Comparison of ENCODE assay signal across 24 mouse cellular contexts in the genomic region with DNA sequence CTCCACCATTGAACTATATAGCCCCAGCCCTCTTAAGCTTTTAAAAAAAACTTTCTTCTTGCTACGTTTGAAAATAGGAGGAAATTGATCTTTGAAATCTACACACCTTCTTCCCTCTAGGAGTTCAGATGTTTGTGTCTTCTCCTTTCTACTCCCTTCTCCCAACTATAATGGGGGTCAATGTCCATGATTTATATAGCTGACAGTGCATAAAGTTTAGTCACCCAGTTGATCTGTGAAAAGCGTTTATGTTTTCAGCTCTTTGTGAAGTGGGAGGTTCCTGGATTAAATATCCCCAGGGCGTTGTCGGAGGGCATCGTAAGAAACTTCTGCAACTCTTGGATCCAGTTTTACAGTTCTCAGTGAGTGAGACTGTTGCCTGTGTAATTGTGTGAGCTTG. TPM values are rescaled to one million over a fixed set of nuclear protein-coding genes. Genes with fewer than 3 reads are reported as not detected.
DNase-seq lines count a peak whose midpoint lies in the region; ATAC-seq lines count a peak whose summit lies in the region.
"Had no signal": no experiment of that assay in that cellular context is flagged by ENCODE, and none has a peak within 500 bp of the region (broad histone marks: within the 10 kb centered on the region; RNA-seq: fewer than 3 reads in every experiment).

No protein-coding gene starts in this region.

- no peak overlapping the region for H3K4me2 ChIP-seq in kidney, embryonic 14.5 days (replicated peaks; ENCODE audit: low read depth, low read length)
- H3K4me2 ChIP-seq in kidney, embryonic 16.5 days (replicated peaks; ENCODE audit: low read depth, low read length): no peak overlapping the region
- H3K4me2 ChIP-seq: embryonic facial prominence, embryonic 12.5 days; forebrain, embryonic 12.5 days had no signal

- no peak overlapping the region for H3K9ac ChIP-seq in kidney, embryonic 14.5 days (ENCODE audit: low read depth, low read length)
- no peak overlapping the region for H3K9ac ChIP-seq in kidney, embryonic 16.5 days (replicated peaks; ENCODE audit: low read length)
- H3K9ac ChIP-seq: embryonic facial prominence, embryonic 12.5 days; forebrain, embryonic 12.5 days; forebrain, postnatal 0 days had no signal

- no peak for DNase-seq in kidney, postnatal 25 days
- no peak for DNase-seq in kidney, adult 9 months
- peak; percentile 54 for DNase-seq in large intestine, adult 2 months (ENCODE audit: low read depth, low spot score)
- DNase-seq in adrenal gland, postnatal 14 days: no peak
- DNase-seq: adrenal gland, adult 2 months; adrenal gland, postnatal 10 days; adrenal gland, postnatal 36 days; cerebellum, adult 11-12 months; cerebellum, adult 2 months; cerebellum, adult 9-10 months; cerebellum, postnatal 10 days; cerebellum, postnatal 25 days; forebrain, postnatal 0 days had no signal

- H3K4me1 ChIP-seq in kidney, embryonic 14.5 days (ENCODE audit: control insufficient read depth, insufficient read depth, low read length): peaks cover 15% of the 10 kb centered on the region; the same call in 1 of the 2 replicates
- H3K4me1 ChIP-seq in kidney, embryonic 16.5 days (ENCODE audit: insufficient read depth, low read length): peaks cover 20% of the 10 kb centered on the region

- no peak overlapping the region for H3K27ac ChIP-seq in kidney, embryonic 14.5 days (ENCODE audit: low read depth, low read length)
- 0 out of 2 replicates have a peak overlapping the region, but pooled peaks have one; percentile 16 for H3K27ac ChIP-seq in kidney, embryonic 16.5 days (ENCODE audit: low read length)
- H3K27ac ChIP-seq: embryonic facial prominence, embryonic 10.5 days; embryonic facial prominence, embryonic 12.5 days; forebrain, embryonic 12.5 days had no signal

- no peaks in the 10 kb centered on the region for H3K36me3 ChIP-seq in kidney, embryonic 14.5 days (ENCODE audit: control insufficient read depth, insufficient read depth, low read length)
- no peaks in the 10 kb centered on the region for H3K36me3 ChIP-seq in kidney, embryonic 16.5 days (ENCODE audit: insufficient read depth, low read length)
- H3K36me3 ChIP-seq: embryonic facial prominence, embryonic 10.5 days; embryonic facial prominence, embryonic 12.5 days; forebrain, embryonic 12.5 days had no signal

- no peaks in the 10 kb centered on the region for H3K27me3 ChIP-seq in kidney, embryonic 14.5 days (ENCODE audit: control insufficient read depth, insufficient read depth, low read length)
- 0 out of 2 replicates have a peak, but pooled peaks cover 2% of the 10 kb centered on the region for H3K27me3 ChIP-seq in kidney, embryonic 16.5 days (ENCODE audit: insufficient read depth, low read length)

- 12% methylated on average over 5 of the region's 5 CpGs for WGBS in kidney, embryonic 14.5 days
- WGBS in kidney, embryonic 16.5 days: 23% methylated on average over 5 of the region's 5 CpGs
- WGBS in large intestine, adult 2 months: 14% methylated on average over 5 of the region's 5 CpGs

- H3K9me3 ChIP-seq in kidney, embryonic 14.5 days (ENCODE audit: control insufficient read depth, low read length): no peaks in the 10 kb centered on the region
- H3K9me3 ChIP-seq in kidney, embryonic 16.5 days (ENCODE audit: low read length): no peaks in the 10 kb centered on the region
- H3K9me3 ChIP-seq: embryonic facial prominence, embryonic 10.5 days; embryonic facial prominence, embryonic 12.5 days; forebrain, embryonic 12.5 days had no signal

- H3K4me3 ChIP-seq in kidney, embryonic 14.5 days (ENCODE audit: low read length): no peak overlapping the region
- H3K4me3 ChIP-seq in kidney, embryonic 16.5 days (ENCODE audit: low read length): no peak overlapping the region
- H3K4me3 ChIP-seq: embryonic facial prominence, embryonic 10.5 days; embryonic facial prominence, embryonic 12.5 days; forebrain, embryonic 12.5 days had no signal

- peak; percentile 78; the same call in 1 of the 2 replicates for ATAC-seq in kidney, embryonic 14.5 days (ENCODE audit: low FRiP score, low TSS enrichment)
- peak; percentile 59; the same call in 1 of the 2 replicates for ATAC-seq in kidney, embryonic 16.5 days (ENCODE audit: low FRiP score, low TSS enrichment)
- ATAC-seq: forebrain, embryonic 14.5 days; forebrain, postnatal 0 days had no signal

RNA-seq across cellular contexts. Expression of a gene that starts 7.0 kb away (rescaled TPM):
- polyA plus RNA-seq in kidney, embryonic 14.5 days (2014; fragmentation: Nextera tagmentation; extraction: Ambion mirVana): 3.5 and 4.5 TPM in 2 replicates
- 2.6 and 2.8 TPM in 2 replicates for polyA plus RNA-seq in kidney, embryonic 16.5 days (2015; fragmentation: Nextera tagmentation; extraction: Ambion mirVana)
- 0.02 TPM in 1 of 2 replicates, not detected in the other for polyA plus RNA-seq in large intestine, adult 2 months (2012; rRNA removed)
- 0.11 and 0.19 TPM in 2 replicates for total RNA-seq in adrenal gland, postnatal 14 days (2021)
- total RNA-seq: MEL had no signal
- polyA plus RNA-seq: C2C12 had no signal

RNA-seq across cellular contexts. Expression of a gene that starts 45.4 kb away (rescaled TPM):
- polyA plus RNA-seq in kidney, embryonic 14.5 days (2014; fragmentation: Nextera tagmentation; extraction: Ambion mirVana): 0.76 and 0.87 TPM in 2 replicates
- polyA plus RNA-seq in kidney, embryonic 16.5 days (2015; fragmentation: Nextera tagmentation; extraction: Ambion mirVana): 1.3 and 1.9 TPM in 2 replicates
- 0.68 and 1.0 TPM in 2 replicates for polyA plus RNA-seq in large intestine, adult 2 months (2012; rRNA removed)
- total RNA-seq in adrenal gland, postnatal 14 days (2021): 3.4 and 5.2 TPM in 2 replicates

RNA-seq across cellular contexts. Expression of a gene that starts 52.4 kb away (rescaled TPM):
- not detected in 2 replicates for polyA plus RNA-seq in kidney, embryonic 14.5 days (2014; fragmentation: Nextera tagmentation; extraction: Ambion mirVana)
- 1.2 TPM in 1 of 2 replicates, not detected in the other for polyA plus RNA-seq in kidney, embryonic 16.5 days (2015; fragmentation: Nextera tagmentation; extraction: Ambion mirVana)
- not detected in 2 replicates for polyA plus RNA-seq in large intestine, adult 2 months (2012; rRNA removed)
- total RNA-seq in adrenal gland, postnatal 14 days (2021): not detected in 2 replicates
- total RNA-seq: adrenal gland, adult 2 months; adrenal gland, postnatal 10 days; adrenal gland, postnatal 36 days; ES-E14; forebrain, postnatal 0 days; MEL had no signal
- polyA plus RNA-seq: adrenal gland, adult 2 months; C2C12; cerebellum, adult 2 months; cortical plate, adult 2 months; embryonic facial prominence, embryonic 10.5 days; embryonic facial prominence, embryonic 12.5 days; embryonic facial prominence, embryonic 14.5 days; forebrain, embryonic 12.5 days; forebrain, embryonic 14.5 days; forebrain, postnatal 0 days had no signal

RNA-seq across cellular contexts. Expression of a gene that starts 55.0 kb away (rescaled TPM):
- 579 and 700 TPM in 2 replicates for polyA plus RNA-seq in kidney, embryonic 14.5 days (2014; fragmentation: Nextera tagmentation; extraction: Ambion mirVana)
- polyA plus RNA-seq in kidney, embryonic 16.5 days (2015; fragmentation: Nextera tagmentation; extraction: Ambion mirVana): 632 and 676 TPM in 2 replicates
- polyA plus RNA-seq in large intestine, adult 2 months (2012; rRNA removed): 609 and 634 TPM in 2 replicates
- total RNA-seq in adrenal gland, postnatal 14 days (2021): 943 and 1,009 TPM in 2 replicates
